Mouse (Mus musculus): ENCODE results near the gene Dtd1. TPM values are rescaled to one million over a fixed set of nuclear protein-coding genes. Genes with fewer than 3 reads are reported as not detected.
A peak's percentile ranks its signal among the peaks of the same experiment; 100 is the strongest.

Gene Dtd1
- polyA plus RNA-seq, 1 experiment from 2014 or later = 31.4 TPM

DNA sequence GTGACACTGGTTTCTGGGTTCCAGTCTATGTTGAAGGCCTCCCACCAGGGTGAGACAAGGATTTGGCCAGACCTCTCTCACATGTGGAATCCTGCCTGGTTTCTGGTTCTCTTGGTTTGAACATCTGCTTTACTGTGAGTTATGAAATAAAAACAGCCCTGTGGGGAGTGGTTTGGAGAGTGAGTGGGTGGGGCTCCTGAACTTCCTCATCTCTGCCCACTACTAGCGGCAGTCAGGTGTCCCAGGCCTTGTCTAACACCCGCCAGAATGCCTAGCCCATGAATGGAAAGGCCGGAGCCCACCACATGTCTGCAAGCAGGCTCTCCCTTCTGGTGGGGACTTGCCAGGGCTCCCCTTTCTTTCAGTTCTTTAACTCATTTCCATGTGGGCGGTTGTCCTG lies 42.3 kb downstream of the Dtd1 start:
- H3K27ac ChIP-seq = no peak overlapping the region
- ATAC-seq (ENCODE audit: low read depth) (peak; percentile 29; the same call in 1 of the 2 replicates), DNase-seq (no peak)
- H3K4me3 ChIP-seq (replicated peaks) = no peak overlapping the region
- H3K4me2 ChIP-seq = no peak overlapping the region
- H3K27me3 ChIP-seq = no peaks in the 10 kb centered on the region
- WGBS (ENCODE audit: insufficient replicate concordance) = 55% methylated on average over 4 of the region's 4 CpGs
- no peaks in the 10 kb centered on the region for H3K4me1 ChIP-seq (replicated peaks)
- H3K9me3 ChIP-seq (replicated peaks) = no peaks in the 10 kb centered on the region
- H3K36me3 ChIP-seq = no peaks in the 10 kb centered on the region
- H3K9ac ChIP-seq = no peak overlapping the region

DNA sequence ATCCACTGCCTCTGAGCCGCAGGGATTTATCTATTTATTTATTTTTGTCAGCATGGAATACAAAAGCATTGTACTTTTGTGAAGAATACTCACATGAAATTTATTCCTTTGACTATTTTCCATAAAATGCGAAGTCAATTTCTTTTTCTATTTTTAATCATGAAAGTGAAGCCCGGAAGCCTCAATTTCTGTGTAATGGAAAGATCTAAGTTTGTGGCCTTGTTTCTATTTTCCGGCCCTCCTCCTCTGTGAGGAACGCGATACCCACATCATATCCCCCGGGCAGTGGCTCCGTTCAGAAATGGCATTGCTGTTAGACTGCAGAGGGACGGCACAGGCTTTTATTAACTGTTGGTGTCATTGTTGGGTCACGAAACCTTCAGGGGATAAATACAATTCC lies 46.7 kb downstream of the Dtd1 start:
- Histone ChIP-seq H3K36me3 (no peaks in the 10 kb centered on the region), H3K9ac (no peak overlapping the region), H3K4me1 (replicated peaks) (no peaks in the 10 kb centered on the region), H3K27ac (no peak overlapping the region), H3K4me2 (no peak overlapping the region), H3K27me3 (no peaks in the 10 kb centered on the region), H3K9me3 (replicated peaks) (no peaks in the 10 kb centered on the region), H3K4me3 (replicated peaks) (no peak overlapping the region)
- DNase-seq = no peak
- WGBS (ENCODE audit: insufficient replicate concordance) = 80% methylated on average over 10 of the region's 10 CpGs
- no peak for ATAC-seq (ENCODE audit: low read depth)

DNA sequence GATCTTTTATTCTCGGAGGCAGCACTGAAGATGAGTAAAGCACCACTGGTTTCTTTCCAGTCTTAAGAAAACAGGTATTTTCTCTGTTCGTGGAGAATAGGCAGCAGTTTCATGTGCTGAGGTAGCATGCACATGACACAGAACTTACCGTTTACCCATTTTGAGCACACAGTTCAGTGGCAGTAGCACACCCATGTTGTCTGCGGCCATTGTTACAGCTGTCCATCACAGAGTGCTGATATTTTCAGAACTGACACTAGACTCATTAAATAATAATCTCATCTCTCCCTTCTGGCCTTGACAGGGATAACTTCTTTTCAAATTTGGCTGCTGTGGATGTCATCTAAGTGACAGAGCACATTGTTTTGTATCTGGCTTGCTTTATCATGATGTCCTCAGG lies 47.5 kb downstream of the Dtd1 start:
- WGBS (ENCODE audit: insufficient replicate concordance) = 77% methylated on average over 4 of the region's 4 CpGs
- no peak for DNase-seq
- no peak for ATAC-seq (ENCODE audit: low read depth)
- no peaks in the 10 kb centered on the region for H3K27me3 ChIP-seq
- H3K36me3 ChIP-seq = no peaks in the 10 kb centered on the region
- no peak overlapping the region for H3K4me2 ChIP-seq
- no peak overlapping the region for H3K9ac ChIP-seq
- H3K27ac ChIP-seq = no peak overlapping the region
- H3K9me3 ChIP-seq (replicated peaks) = no peaks in the 10 kb centered on the region
- no peak overlapping the region for H3K4me3 ChIP-seq (replicated peaks)
- H3K4me1 ChIP-seq (replicated peaks) = no peaks in the 10 kb centered on the region

DNA sequence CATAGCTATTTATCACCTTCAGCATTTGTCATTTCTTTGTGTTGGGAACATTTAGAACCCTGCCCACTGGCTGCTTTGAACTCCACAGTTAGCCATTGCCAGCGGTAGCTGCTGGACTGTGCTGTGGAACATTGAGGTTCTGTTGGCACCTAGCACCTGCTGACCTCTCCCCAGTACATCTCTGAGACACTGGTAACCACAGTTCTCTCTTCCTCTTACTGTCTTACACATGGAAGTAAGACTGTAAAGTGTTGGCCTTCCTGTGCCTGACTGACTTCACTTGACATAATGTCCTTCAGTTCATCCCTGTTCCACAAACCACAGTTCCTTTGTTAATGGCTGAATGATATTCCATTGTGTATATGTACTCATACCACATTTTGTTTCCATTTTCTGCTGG lies 50.3 kb downstream of the Dtd1 start:
- WGBS (ENCODE audit: insufficient replicate concordance) = 89% methylated on average over 1 of the region's 1 CpGs
- Histone ChIP-seq H3K27me3 (no peaks in the 10 kb centered on the region), H3K4me1 (replicated peaks) (no peaks in the 10 kb centered on the region), H3K27ac (no peak overlapping the region), H3K9me3 (replicated peaks) (no peaks in the 10 kb centered on the region), H3K4me3 (replicated peaks) (no peak overlapping the region), H3K4me2 (no peak overlapping the region), H3K36me3 (no peaks in the 10 kb centered on the region), H3K9ac (no peak overlapping the region)
- DNase-seq (no peak), ATAC-seq (ENCODE audit: low read depth) (no peak)

DNA sequence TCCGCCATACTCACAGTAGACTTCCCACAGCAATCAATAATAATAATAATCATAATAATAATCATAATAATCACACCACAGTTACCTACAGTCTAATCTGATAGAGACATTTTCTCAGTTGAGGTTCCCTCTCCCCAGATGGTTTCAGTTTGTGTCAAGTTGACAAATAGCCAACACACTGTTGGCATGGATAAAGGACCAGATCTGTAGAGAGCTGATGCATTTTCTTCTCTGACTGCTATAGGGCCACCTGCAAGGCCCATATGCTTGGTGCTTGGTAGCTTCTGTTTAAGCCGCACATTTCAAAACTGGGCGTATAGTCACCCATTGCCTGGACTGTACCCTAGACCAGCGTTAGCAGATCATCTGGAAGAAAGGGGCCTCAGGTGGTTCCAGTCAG lies 53.1 kb downstream of the Dtd1 start:
- no peak overlapping the region for H3K4me2 ChIP-seq
- H3K9ac ChIP-seq = no peak overlapping the region
- H3K4me3 ChIP-seq (replicated peaks) = no peak overlapping the region
- DNase-seq (no peak), ATAC-seq (ENCODE audit: low read depth) (no peak)
- no peaks in the 10 kb centered on the region for H3K27me3 ChIP-seq
- no peak overlapping the region for H3K27ac ChIP-seq
- no peaks in the 10 kb centered on the region for H3K9me3 ChIP-seq (replicated peaks)
- no peaks in the 10 kb centered on the region for H3K4me1 ChIP-seq (replicated peaks)
- 84% methylated on average over 4 of the region's 4 CpGs for WGBS (ENCODE audit: insufficient replicate concordance)
- H3K36me3 ChIP-seq = no peaks in the 10 kb centered on the region

DNA sequence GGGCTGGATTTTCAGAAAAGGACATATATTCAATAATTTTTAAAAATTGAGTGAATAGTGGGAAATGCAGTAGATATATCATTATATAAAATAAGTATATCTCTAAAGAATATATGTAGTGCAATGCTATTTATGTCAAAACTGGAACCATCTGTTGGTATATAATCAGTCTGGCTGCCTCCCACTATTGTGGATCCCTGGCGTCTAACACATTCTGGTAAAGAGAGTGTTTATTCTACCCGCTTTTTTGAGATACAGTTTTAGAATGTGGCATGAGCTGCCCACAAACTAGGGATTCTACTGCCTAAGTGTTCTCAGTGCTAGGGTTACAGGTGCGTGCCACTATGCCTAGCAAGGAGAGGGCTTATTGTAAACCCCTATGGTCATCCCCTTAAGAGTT lies 55.6 kb downstream of the Dtd1 start:
- Histone ChIP-seq H3K9ac (no peak overlapping the region), H3K27ac (no peak overlapping the region), H3K4me1 (replicated peaks) (no peaks in the 10 kb centered on the region; the same call in 1 of the 2 replicates), H3K9me3 (replicated peaks) (no peaks in the 10 kb centered on the region), H3K27me3 (no peaks in the 10 kb centered on the region), H3K4me3 (replicated peaks) (no peak overlapping the region), H3K36me3 (no peaks in the 10 kb centered on the region), H3K4me2 (no peak overlapping the region)
- no peak for DNase-seq
- no peak for ATAC-seq (ENCODE audit: low read depth)
- WGBS (ENCODE audit: insufficient replicate concordance) = 83% methylated on average over 3 of the region's 3 CpGs

DNA sequence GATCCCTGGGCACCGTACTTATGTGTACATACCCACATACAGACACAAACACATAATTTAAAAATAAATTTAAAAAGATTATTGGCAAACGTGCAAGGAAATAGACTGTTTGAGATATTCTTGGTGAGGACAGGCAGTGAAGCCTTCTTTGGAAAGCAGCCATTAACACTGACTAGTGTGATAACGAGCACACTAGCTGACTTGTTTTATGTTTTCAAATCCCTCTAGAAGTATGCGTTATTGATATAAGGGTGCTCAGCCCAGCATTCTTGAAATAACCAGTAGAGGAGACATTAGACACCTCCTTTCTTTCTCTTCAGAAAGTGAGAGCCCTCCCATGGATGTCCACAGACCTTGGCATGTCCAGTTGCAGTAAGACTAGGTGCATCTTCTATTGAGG lies 68.8 kb downstream of the Dtd1 start:
- no peak overlapping the region for H3K27ac ChIP-seq
- no peaks in the 10 kb centered on the region for H3K27me3 ChIP-seq
- H3K4me2 ChIP-seq = no peak overlapping the region
- no peak for DNase-seq
- ATAC-seq (ENCODE audit: low read depth) = no peak
- H3K4me3 ChIP-seq (replicated peaks) = no peak overlapping the region
- 75% methylated on average over 4 of the region's 4 CpGs for WGBS (ENCODE audit: insufficient replicate concordance)
- H3K36me3 ChIP-seq = no peaks in the 10 kb centered on the region
- H3K9me3 ChIP-seq (replicated peaks) = no peaks in the 10 kb centered on the region
- H3K4me1 ChIP-seq (replicated peaks) = no peaks in the 10 kb centered on the region
- no peak overlapping the region for H3K9ac ChIP-seq

DNA sequence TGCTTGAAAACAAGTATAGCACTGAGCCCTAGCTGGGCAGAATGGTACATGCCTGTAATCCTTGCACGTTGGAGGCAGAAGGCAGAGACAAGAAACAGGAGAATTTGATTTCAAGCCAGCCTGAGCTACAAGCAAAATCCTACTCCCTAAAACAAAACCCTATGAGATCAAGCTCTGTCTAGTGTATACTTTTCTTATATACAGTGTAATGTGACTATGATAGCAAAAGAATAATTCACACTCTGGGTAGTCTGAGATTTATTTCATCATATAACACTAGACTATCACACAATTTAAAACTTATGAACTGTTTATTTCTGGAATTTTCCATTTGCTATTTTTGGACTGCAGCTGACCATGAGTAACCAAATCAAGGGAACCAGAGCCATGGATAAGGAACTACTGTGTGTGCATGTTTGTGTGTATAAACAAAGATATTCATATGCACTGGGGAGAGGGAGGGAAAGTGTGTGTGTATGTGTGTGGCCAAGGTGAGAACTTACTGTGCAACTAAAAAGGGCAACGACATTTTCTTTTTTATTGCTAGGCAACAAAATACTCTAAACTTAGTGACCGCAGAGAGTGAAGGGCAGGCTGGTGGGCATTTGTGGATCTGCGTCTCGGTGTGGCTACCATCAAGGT lies 70.7 kb downstream of the Dtd1 start:
- ATAC-seq (ENCODE audit: low read depth) = no peak
- 78% methylated on average over 5 of the region's 5 CpGs for WGBS (ENCODE audit: insufficient replicate concordance)
- no peaks in the 10 kb centered on the region for H3K4me1 ChIP-seq (replicated peaks)
- H3K4me2 ChIP-seq = no peak overlapping the region
- H3K4me3 ChIP-seq (replicated peaks) = no peak overlapping the region
- no peaks in the 10 kb centered on the region for H3K9me3 ChIP-seq (replicated peaks)
- H3K36me3 ChIP-seq = no peaks in the 10 kb centered on the region
- H3K27me3 ChIP-seq = no peaks in the 10 kb centered on the region
- H3K27ac ChIP-seq = no peak overlapping the region
- H3K9ac ChIP-seq = no peak overlapping the region
- DNase-seq = no peak

DNA sequence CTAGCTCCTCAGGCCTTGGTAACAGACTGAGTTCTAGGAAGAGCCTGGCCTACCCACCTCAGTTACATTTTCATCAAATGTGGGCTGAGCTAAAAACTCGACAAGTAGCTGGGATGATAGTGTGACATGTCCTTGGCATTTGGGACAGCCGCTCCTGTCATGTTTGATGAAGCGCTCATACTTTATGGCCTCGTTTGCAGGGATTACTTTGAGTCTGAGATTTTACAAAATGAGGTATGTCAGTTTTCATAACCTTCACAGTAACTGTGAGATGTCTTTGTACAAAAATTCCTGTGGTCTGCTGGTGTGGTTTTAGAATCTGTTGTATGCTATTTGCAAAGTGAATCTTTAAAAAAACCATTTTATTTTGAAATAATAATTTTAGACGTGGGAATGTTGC lies 72.7 kb downstream of the Dtd1 start:
- H3K9me3 ChIP-seq (replicated peaks) = no peaks in the 10 kb centered on the region
- WGBS (ENCODE audit: insufficient replicate concordance) = 72% methylated on average over 5 of the region's 5 CpGs

DNA sequence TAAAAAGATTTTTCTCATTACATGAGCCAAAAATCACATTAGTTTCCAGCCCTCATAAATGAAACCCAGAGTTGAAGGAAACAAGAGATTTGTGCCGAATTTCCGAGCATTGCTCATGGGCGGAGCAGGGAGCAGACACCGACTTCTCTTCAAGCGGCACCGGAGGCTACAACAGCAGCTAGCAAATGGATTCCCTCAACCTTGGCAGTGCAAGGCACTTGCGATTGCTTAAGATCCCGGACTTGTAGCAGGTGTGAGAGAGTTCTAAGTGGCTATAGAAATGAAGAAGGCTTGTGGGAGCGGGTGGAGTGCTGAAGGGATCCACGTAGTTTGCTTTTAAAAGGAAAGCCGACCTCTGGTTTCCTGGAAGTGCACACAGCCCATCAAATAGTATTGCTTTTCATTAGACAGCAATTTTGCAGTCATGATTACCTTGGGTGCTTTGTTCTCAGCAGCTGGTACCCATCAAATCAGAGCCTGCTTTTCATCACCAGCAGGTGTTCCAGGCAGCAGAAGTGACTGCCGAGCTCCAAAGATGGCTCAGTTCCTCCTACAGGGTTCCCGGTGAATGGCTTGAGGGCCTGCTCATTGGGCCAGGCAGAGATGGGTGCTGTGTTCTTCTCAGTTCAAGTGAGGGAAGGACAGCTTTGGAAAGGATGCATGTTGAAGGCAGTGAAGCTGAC lies 77.0 kb downstream of the Dtd1 start:
- H3K4me3 ChIP-seq (replicated peaks) = no peak overlapping the region
- no peaks in the 10 kb centered on the region for H3K27me3 ChIP-seq
- no peaks in the 10 kb centered on the region for H3K36me3 ChIP-seq
- H3K4me1 ChIP-seq (replicated peaks) = no peaks in the 10 kb centered on the region
- ATAC-seq (ENCODE audit: low read depth) (no peak), DNase-seq (no peak)
- WGBS (ENCODE audit: insufficient replicate concordance) = 78% methylated on average over 13 of the region's 13 CpGs
- no peak overlapping the region for H3K4me2 ChIP-seq
- H3K9ac ChIP-seq = no peak overlapping the region
- no peak overlapping the region for H3K27ac ChIP-seq
- no peaks in the 10 kb centered on the region for H3K9me3 ChIP-seq (replicated peaks)

More for the DNA sequence above, 72.7 kb downstream of the Dtd1 start:
- H3K36me3 ChIP-seq = no peaks in the 10 kb centered on the region
- H3K4me3 ChIP-seq (replicated peaks) = no peak overlapping the region
- no peaks in the 10 kb centered on the region for H3K27me3 ChIP-seq
- ATAC-seq (ENCODE audit: low read depth) (no peak), DNase-seq (no peak)
- no peak overlapping the region for H3K27ac ChIP-seq
- no peak overlapping the region for H3K9ac ChIP-seq
- H3K4me1 ChIP-seq (replicated peaks) = no peaks in the 10 kb centered on the region
- no peak overlapping the region for H3K4me2 ChIP-seq

DNA sequence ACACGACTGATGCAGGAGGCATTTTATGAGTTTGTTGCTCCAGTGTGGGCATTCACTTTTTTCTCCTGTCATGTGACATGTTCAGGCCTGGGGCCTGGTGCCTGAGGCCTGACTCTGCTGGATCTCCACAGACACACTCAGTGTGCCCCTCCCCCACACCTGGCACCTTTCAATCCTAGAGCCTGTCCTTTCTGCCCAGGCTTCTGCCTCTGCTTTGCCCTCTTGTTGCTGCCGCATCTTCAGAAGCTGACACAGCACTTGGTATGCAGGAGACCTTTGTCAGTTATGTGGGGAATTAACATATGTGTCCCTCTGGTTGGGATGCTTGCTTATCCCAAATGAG lies 77.5 kb downstream of the Dtd1 start:
- H3K27ac ChIP-seq = no peak overlapping the region
- WGBS (ENCODE audit: insufficient replicate concordance) = 66% methylated on average over 2 of the region's 2 CpGs
- no peaks in the 10 kb centered on the region for H3K36me3 ChIP-seq
- H3K4me1 ChIP-seq (replicated peaks) = no peaks in the 10 kb centered on the region
- no peak overlapping the region for H3K9ac ChIP-seq
- H3K9me3 ChIP-seq (replicated peaks) = no peaks in the 10 kb centered on the region
- no peak overlapping the region for H3K4me3 ChIP-seq (replicated peaks)
- DNase-seq (no peak), ATAC-seq (ENCODE audit: low read depth) (no peak)
- no peaks in the 10 kb centered on the region for H3K27me3 ChIP-seq
- H3K4me2 ChIP-seq = no peak overlapping the region

DNA sequence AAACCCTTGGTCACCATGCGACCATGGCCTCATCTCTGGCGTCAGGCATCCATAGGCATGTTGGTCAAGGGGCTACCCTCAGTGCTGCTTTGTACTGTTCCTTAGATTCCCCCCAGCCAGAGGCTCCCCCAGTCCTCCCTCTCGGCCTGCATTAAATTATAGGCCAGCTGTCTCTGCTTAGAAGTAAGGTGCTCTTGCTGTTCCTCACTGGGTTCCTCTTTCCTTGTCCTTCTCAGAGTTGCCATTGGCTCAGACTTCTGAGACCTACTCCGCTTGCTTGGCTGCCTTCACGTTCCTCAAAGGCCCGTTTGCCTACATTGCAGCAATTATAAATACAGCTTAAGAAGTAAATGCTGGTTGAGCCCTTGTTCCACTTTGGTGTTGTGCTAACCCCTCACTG lies 79.1 kb downstream of the Dtd1 start:
- Histone ChIP-seq H3K9me3 (replicated peaks) (no peaks in the 10 kb centered on the region), H3K4me2 (no peak overlapping the region), H3K4me3 (replicated peaks) (no peak overlapping the region), H3K9ac (no peak overlapping the region), H3K27me3 (no peaks in the 10 kb centered on the region), H3K27ac (no peak overlapping the region), H3K36me3 (no peaks in the 10 kb centered on the region), H3K4me1 (replicated peaks) (no peaks in the 10 kb centered on the region)
- no peak for DNase-seq
- ATAC-seq (ENCODE audit: low read depth) = no peak
- 74% methylated on average over 6 of the region's 6 CpGs for WGBS (ENCODE audit: insufficient replicate concordance)
